Mouse (Mus musculus): ENCODE measurements around the gene Ttc39d.

Gene Ttc39d

DNA sequence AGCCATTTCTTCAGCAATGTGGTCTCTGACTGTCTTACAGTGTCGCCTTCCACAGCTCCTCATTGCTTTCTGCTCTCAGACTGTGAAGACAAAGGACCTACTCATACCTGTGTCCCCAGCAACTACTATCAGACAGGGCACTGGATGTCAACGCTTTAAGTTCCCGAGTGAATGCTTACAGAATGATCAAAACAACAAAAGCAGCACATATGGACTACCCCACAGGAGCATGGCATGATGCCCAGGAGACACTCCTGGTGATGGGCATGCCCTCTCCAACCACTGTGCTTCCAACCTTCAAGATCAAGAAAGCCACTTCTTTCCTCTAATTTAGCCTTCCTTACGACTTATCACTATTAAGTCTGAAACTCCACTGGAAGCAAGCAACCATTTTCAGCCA is 59.8 kb downstream of the Ttc39d start:
- no peak for DNase-seq (ENCODE audit: low read depth, low spot score)

Measured in CD4-positive helper T cell, adult 2 months (primary cell).